Mouse (Mus musculus) kidney, adult 2 months (tissue): ENCODE measurements around the gene Fam178b. TPM values are rescaled to one million over a fixed set of nuclear protein-coding genes. Genes with fewer than 3 reads are reported as not detected.
A peak's percentile ranks its signal among the peaks of the same experiment; 100 is the strongest.

Source experiments
- DNase-seq: peaks from one replicate; pipeline ENCODE4 v3.0.0; 2021
- H3K27ac ChIP-seq: fragments of 200-500 bp; 2 replicates; pipeline ENCODE4 v1.5.1; 2012; ENCODE audit warnings: low read depth, low read length, control low read depth, inconsistent platforms; ENCODE audit not compliant: insufficient read depth
- H3K27me3 ChIP-seq: fragments of 200-500 bp; replicated peaks from 2 replicates; pipeline ENCODE4 v1.6.1; 2012; ENCODE audit warnings: mild to moderate bottlenecking, moderate library complexity, low read length, inconsistent platforms; ENCODE audit not compliant: control insufficient read depth, insufficient read depth
- H3K36me3 ChIP-seq: fragments of 200-500 bp; 2 replicates; pipeline ENCODE4 v1.6.1; 2012; ENCODE audit warnings: mild to moderate bottlenecking, moderate library complexity, low read length, inconsistent platforms; ENCODE audit not compliant: control insufficient read depth, insufficient read depth
- H3K4me1 ChIP-seq: fragments of 200-500 bp; 2 replicates; pipeline ENCODE4 v1.6.1; 2011; ENCODE audit warnings: low read length; ENCODE audit not compliant: control insufficient read depth, insufficient read depth
- H3K4me3 ChIP-seq: fragments of 200-500 bp; 2 replicates; pipeline ENCODE4 v1.5.1; 2011; ENCODE audit warnings: mild to moderate bottlenecking, low read depth, low read length, control low read depth; ENCODE audit not compliant: insufficient read depth
- CTCF ChIP-seq: fragments of 200-500 bp; conservative IDR thresholded peaks from 2 replicates; pipeline ENCODE4 v1.5.1; 2011; ENCODE audit warnings: low read depth, mild to moderate bottlenecking, control low read depth, low read length, moderate library complexity, mixed read lengths; ENCODE audit not compliant: insufficient read depth, insufficient read length
- POLR2A ChIP-seq: fragments of 200-500 bp; IDR thresholded peaks from one replicate; pipeline ENCODE4 v1.6.1; 2011; ENCODE audit warnings: low read depth, low read length, control low read depth
- WGBS: fragments of 180-500 bp; shearing (Covaris S2); methylation state at CpG from one replicate; pipeline ENCODE4 v1.1.7; 2018; 5-methylcytosine and 5-hydroxymethylcytosine counted together
- polyA plus RNA-seq: library from polyadenylated mRNA; depleted of rRNA; stranded (reverse); fragments of >200 nt; gene quantifications from 2 replicates; pipeline ENCODE4 v1.2.3, GENCODE M21; 2012

The Fam178b gene
- polyA plus RNA-seq, 1 experiment: 1.1 TPM

- Histone ChIP-seq H3K4me1 (peaks cover 5% of the 10 kb centered on the region; the same call in 1 of the 2 replicates), H3K36me3 (no peaks in the 10 kb centered on the region), H3K27me3 (no peaks in the 10 kb centered on the region), H3K4me3 (no peak overlapping the region), H3K27ac (no peak overlapping the region)
- TF ChIP-seq CTCF: no peak
- no peak for TF ChIP-seq POLR2A
- no peak for DNase-seq
- 70% methylated on average over 2 of the region's 2 CpGs for WGBS
Measured at GRCm38 (mm10) chr1:36563197-36563596, 119.8 kb downstream of the Fam178b start.

- 81% methylated on average over 4 of the region's 4 CpGs for WGBS
- Histone ChIP-seq H3K27ac (no peak overlapping the region), H3K4me1 (peaks cover 5% of the 10 kb centered on the region; the same call in 1 of the 2 replicates)
Measured at GRCm38 (mm10) chr1:36562388-36562787, 120.6 kb downstream of the Fam178b start.

GRCm38 (mm10) chr1:36560903-36561302, 122.1 kb downstream of the Fam178b start:
- H3K36me3 ChIP-seq: no peaks in the 10 kb centered on the region
- no peaks in the 10 kb centered on the region for H3K27me3 ChIP-seq
- no peak for TF ChIP-seq CTCF
- no peak for TF ChIP-seq POLR2A
- DNase-seq: peak; percentile 87
- peaks cover 5% of the 10 kb centered on the region; the same call in 1 of the 2 replicates for H3K4me1 ChIP-seq
- no peak overlapping the region for H3K4me3 ChIP-seq
- no peak overlapping the region; the same call in 1 of the 2 replicates for H3K27ac ChIP-seq
- 47% methylated on average over 6 of the region's 6 CpGs for WGBS

More at GRCm38 (mm10) chr1:36562388-36562787, 120.6 kb downstream of the Fam178b start:
- Histone ChIP-seq H3K36me3 (no peaks in the 10 kb centered on the region), H3K4me3 (no peak overlapping the region), H3K27me3 (no peaks in the 10 kb centered on the region)
- TF ChIP-seq POLR2A: no peak
- TF ChIP-seq CTCF: no peak
- DNase-seq: no peak

- Histone ChIP-seq H3K36me3 (no peaks in the 10 kb centered on the region), H3K27ac (no peak overlapping the region), H3K4me3 (no peak overlapping the region), H3K4me1 (peaks cover 5% of the 10 kb centered on the region; the same call in 1 of the 2 replicates), H3K27me3 (no peaks in the 10 kb centered on the region)
- DNase-seq: no peak
- WGBS: 75% methylated on average over 5 of the region's 5 CpGs
- no peak for TF ChIP-seq CTCF
- TF ChIP-seq POLR2A: no peak
Measured at GRCm38 (mm10) chr1:36559888-36560287, 123.1 kb downstream of the Fam178b start.

- WGBS: 51% methylated on average over 4 of the region's 4 CpGs
- H3K4me3 ChIP-seq: no peak overlapping the region
- no peaks in the 10 kb centered on the region for H3K27me3 ChIP-seq
- no peaks in the 10 kb centered on the region for H3K36me3 ChIP-seq
- peak; percentile 41 for DNase-seq
- peaks cover 3% of the 10 kb centered on the region; the same call in 1 of the 2 replicates for H3K4me1 ChIP-seq
- TF ChIP-seq POLR2A: no peak
- no peak for TF ChIP-seq CTCF
- 0 out of 2 replicates have a peak overlapping the region, but pooled peaks have one; percentile 0 for H3K27ac ChIP-seq
Measured at GRCm38 (mm10) chr1:36559256-36559655, 123.7 kb downstream of the Fam178b start.

GRCm38 (mm10) chr1:36558031-36558993, 124.7 kb downstream of the Fam178b start, which contains the start of gene Sema4c:
Gene Sema4c, minus strand, starts transcription at chr1:36558349.
- H3K36me3 ChIP-seq: no peaks in the 10 kb centered on the region
- 4% methylated on average over 69 of the region's 69 CpGs for WGBS
- TF ChIP-seq POLR2A (no peak), CTCF (no peak)
- peaks cover 3% of the 10 kb centered on the region; the same call in 1 of the 2 replicates for H3K4me1 ChIP-seq
- peak; percentile 75 for DNase-seq
- H3K27ac ChIP-seq: peak within 1 kb of the TSS; percentile 86
- no peaks in the 10 kb centered on the region for H3K27me3 ChIP-seq
- H3K4me3 ChIP-seq: peak within 1 kb of the TSS; percentile 75
